ENCODE assay signal across 8 mouse cellular contexts in the genomic region with DNA sequence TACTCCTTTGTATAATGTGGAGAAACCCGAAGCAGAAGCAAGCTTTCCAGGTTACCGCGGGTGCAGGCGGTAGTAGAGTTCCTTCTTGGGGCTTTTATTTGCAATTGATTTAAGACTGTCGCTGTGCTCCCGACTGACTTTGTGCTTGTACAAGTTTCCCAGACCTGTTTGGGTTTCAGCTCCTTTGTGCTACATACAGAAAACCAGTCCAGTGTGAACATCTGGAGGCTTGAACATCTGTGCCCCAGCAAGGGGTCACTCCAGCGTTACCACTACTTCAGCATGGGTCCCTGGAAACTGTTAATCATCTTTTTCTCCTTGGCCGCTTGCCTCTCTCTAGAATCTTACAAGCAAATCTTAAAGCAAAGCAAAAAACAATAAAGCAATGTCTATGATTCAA.
A peak's percentile ranks its signal among the peaks of the same experiment; 100 is the strongest.
DNase-seq lines count a peak whose midpoint lies in the region; ATAC-seq and TF ChIP-seq lines count a peak whose summit lies in the region.

No protein-coding gene starts in this region.

- 0 out of 2 replicates have a peak, but pooled peaks cover 5% of the 10 kb centered on the region for H3K27me3 ChIP-seq in kidney, embryonic 15.5 days
- H3K27me3 ChIP-seq in neural tube, embryonic 15.5 days (replicated peaks): no peaks in the 10 kb centered on the region

- H3K4me1 ChIP-seq in embryonic fibroblast, embryonic 13.5 days (ENCODE audit: control insufficient read depth, insufficient read depth, low read length): peaks cover 17% of the 10 kb centered on the region
- H3K4me1 ChIP-seq in kidney, embryonic 15.5 days: peaks cover 35% of the 10 kb centered on the region
- H3K4me1 ChIP-seq in neural tube, embryonic 15.5 days: peaks cover 14% of the 10 kb centered on the region

- H3K4me3 ChIP-seq in layer of hippocampus, adult 2 months: no peak overlapping the region
- no peak overlapping the region for H3K4me3 ChIP-seq in embryonic fibroblast, embryonic 13.5 days (ENCODE audit: insufficient read depth, low read length)
- H3K4me3 ChIP-seq in kidney, embryonic 15.5 days (replicated peaks): no peak overlapping the region
- H3K4me3 ChIP-seq in neural tube, embryonic 15.5 days (replicated peaks): no peak overlapping the region

- no peak for TF ChIP-seq CTCF in layer of hippocampus, adult 2 months (conservative IDR thresholded peaks at IDR 0.05)
- TF ChIP-seq CTCF in embryonic fibroblast, embryonic 13.5 days (IDR thresholded peaks at IDR 0.05; ENCODE audit: borderline replicate concordance, insufficient read depth, low read length): no peak

- no peaks in the 10 kb centered on the region for H3K9me3 ChIP-seq in kidney, embryonic 15.5 days (replicated peaks)
- H3K9me3 ChIP-seq in neural tube, embryonic 15.5 days (replicated peaks): no peaks in the 10 kb centered on the region

- no peak overlapping the region for H3K9ac ChIP-seq in kidney, embryonic 15.5 days
- H3K9ac ChIP-seq in neural tube, embryonic 15.5 days (replicated peaks): no peak overlapping the region

- H3K4me2 ChIP-seq in kidney, embryonic 15.5 days: peak overlapping the region; percentile 51
- H3K4me2 ChIP-seq in neural tube, embryonic 15.5 days: no peak overlapping the region

- no peak for DNase-seq in layer of hippocampus, adult 2 months (ENCODE audit: low spot score in 2 of 2)
- DNase-seq in layer of hippocampus, postnatal 10 days (ENCODE audit: low spot score in 2 of 2): no peak
- no peak for DNase-seq in urinary bladder, adult 2 months (ENCODE audit: low spot score)
- no peak for DNase-seq in thymus, postnatal 4 days
- no peak for DNase-seq in thymus, adult 18-20 months

- 9% methylated on average over 8 of the region's 8 CpGs for WGBS in kidney, embryonic 15.5 days
- 13% methylated on average over 8 of the region's 8 CpGs for WGBS in neural tube, embryonic 15.5 days

- peak; percentile 24 for ATAC-seq in kidney, embryonic 15.5 days (replicated peaks; ENCODE audit: low FRiP score)
- no peak for ATAC-seq in neural tube, embryonic 15.5 days (ENCODE audit: low FRiP score)

- TF ChIP-seq POLR2A in embryonic fibroblast, embryonic 13.5 days (IDR thresholded peaks at IDR 0.05; ENCODE audit: low read depth, low read length): no peak

- peak overlapping the region; percentile 32; the same call in 1 of the 2 replicates for H3K27ac ChIP-seq in layer of hippocampus, adult 2 months
- H3K27ac ChIP-seq in embryonic fibroblast, embryonic 13.5 days (ENCODE audit: insufficient read depth, low read length): peak overlapping the region; percentile 86
- H3K27ac ChIP-seq in kidney, embryonic 15.5 days: peak overlapping the region; percentile 90
- peak overlapping the region; percentile 65; the same call in 1 of the 2 replicates for H3K27ac ChIP-seq in neural tube, embryonic 15.5 days (replicated peaks)

- no peaks in the 10 kb centered on the region for H3K36me3 ChIP-seq in kidney, embryonic 15.5 days
- H3K36me3 ChIP-seq in neural tube, embryonic 15.5 days: no peaks in the 10 kb centered on the region

Comparison
In these comparisons a context has a peak if more than half of its experiments do, and no peak if none do; other contexts are left out.
1. H3K27ac ChIP-seq: peak in every context shown above with its lines; median percentile 90 in kidney, embryonic 15.5 days; 86 in embryonic fibroblast, embryonic 13.5 days; 65 in neural tube, embryonic 15.5 days; 32 in layer of hippocampus, adult 2 months.